Mouse (Mus musculus) E14TG2a.4 (cell line): ENCODE data around the gene Krtap9-3.

Experiments
- CTCF ChIP-seq: conservative IDR thresholded peaks from 2 replicates; pipeline ENCODE4 v1.5.1; 2014; ENCODE audit warnings: low read length
- NANOG ChIP-seq: IDR thresholded peaks from 2 replicates; pipeline ENCODE4 v1.6.1; 2014; ENCODE audit warnings: borderline replicate concordance, low read length, mixed read lengths
- POU5F1 ChIP-seq: IDR thresholded peaks from 2 replicates; pipeline ENCODE4 v1.6.1; 2014; ENCODE audit warnings: low read length, borderline replicate concordance

- TF ChIP-seq CTCF = no peak
- no peak for TF ChIP-seq POU5F1
- no peak for TF ChIP-seq NANOG
Measured at GRCm38 (mm10) chr11:99559366-99559765, 38.5 kb downstream of the Krtap9-3 start, which contains the start of gene Gm11939.
